Mouse (Mus musculus): ENCODE measurements around the gene Zfp579.

Zfp579 gene

GRCm38 (mm10) chr7:4996003-4996895 is at the start of gene Zfp579:
TSS of gene Zfp579 (minus strand) at chr7:4996158.
- POLR2A ChIA-PET: interaction anchor here in 3 of 4 experiments (0.6 to 6.5 kb wide), 29 partner anchors 8 to 1352 kb away, joined by 3 to 85 read pairs (median 4); partner anchors contain the start of genes Fiz1 (in 3 of the 3), Gm44973 (in 3 of the 3), Zfp524 (in 3 of the 3) and Cnot3 (in 1 of the 3)
- CTCF ChIA-PET: interaction anchor here (0.6 to 1.2 kb wide), 9 partner anchors 8 to 113 kb away, joined by 3 to 10 read pairs (median 3); partner anchors contain the start of gene Sbk2 (in 2 of the 4)

- ChIA-PET CTCF (no interaction called here), POLR2A (no interaction called here)
Observed at GRCm38 (mm10) chr7:5044981-5045380, 49.0 kb upstream of the Zfp579 start.

- ChIA-PET CTCF (interaction anchor here in 3 of 4 experiments (0.6 to 2.0 kb wide), 8 partner anchors 9 to 499 kb away, joined by 3 to 12 read pairs (median 4); partner anchors contain the start of gene Gm44973 (in 1 of the 3)), POLR2A (interaction anchor here in 3 of 4 experiments (0.6 to 2.8 kb wide), 42 partner anchors 8 to 512 kb away, joined by 3 to 105 read pairs (median 6); partner anchors contain the start of genes Zfp580 (in 3 of the 3), Ccdc106 (in 2 of the 3), Fiz1 (in 2 of the 3) and Gm44973 (in 2 of the 3))
Observed at GRCm38 (mm10) chr7:5038940-5039339, 43.0 kb upstream of the Zfp579 start.

GRCm38 (mm10) chr7:5038109-5038732 is 42.3 kb upstream of the Zfp579 start, which contains the start of gene Zfp784:
TSS of gene Zfp784 (minus strand) at chr7:5038446.
- POLR2A ChIA-PET: interaction anchor here (0.6 to 2.8 kb wide), 65 partner anchors 7 to 1345 kb away, joined by 3 to 105 read pairs (median 5); partner anchors contain the start of genes Fiz1 (in 3 of the 4), Gm44973 (in 3 of the 4), Rpl28 (in 3 of the 4) and Zfp524 (in 3 of the 4)
- CTCF ChIA-PET: interaction anchor here in 3 of 4 experiments (0.6 to 2.0 kb wide), 14 partner anchors 9 to 594 kb away, joined by 3 to 12 read pairs (median 3); partner anchors contain the start of genes Gm44973 (in 1 of the 3) and Zfp580 (in 1 of the 3)

GRCm38 (mm10) chr7:5037467-5037866 is 41.5 kb upstream of the Zfp579 start:
- POLR2A ChIA-PET: interaction anchor here (0.6 to 2.8 kb wide), 50 partner anchors 8 to 1345 kb away, joined by 3 to 105 read pairs (median 6); partner anchors contain the start of genes Fiz1 (in 3 of the 4), Gm44973 (in 3 of the 4), Rpl28 (in 3 of the 4) and Zfp524 (in 3 of the 4)
- CTCF ChIA-PET: interaction anchor here in 3 of 4 experiments (0.7 to 2.0 kb wide), 10 partner anchors 10 to 498 kb away, joined by 3 to 12 read pairs (median 3); partner anchors contain the start of genes Gm44973 (in 1 of the 3) and Zfp580 (in 1 of the 3)

GRCm38 (mm10) chr7:5037026-5037425 is 41.1 kb upstream of the Zfp579 start:
- ChIA-PET POLR2A (interaction anchor here in 2 of 4 experiments (1.3 to 2.8 kb wide), 13 partner anchors 8 to 284 kb away, joined by 3 to 105 read pairs (median 13); partner anchors contain the start of genes Fiz1 (in 2 of the 2), Gm44973 (in 2 of the 2), Zfp524 (in 2 of the 2) and Ccdc106 (in 1 of the 2)), CTCF (no interaction called here)

- POLR2A ChIA-PET: interaction anchor here in 2 of 4 experiments (0.6 to 1.1 kb wide), 2 partner anchors 15 to 336 kb away, joined by 3 read pairs; partner anchors contain the start of gene Zfp580 (in 1 of the 2)
- CTCF ChIA-PET: no interaction called here
Observed at GRCm38 (mm10) chr7:5036136-5036535, 40.2 kb upstream of the Zfp579 start.

- CTCF ChIA-PET: no interaction called here
- POLR2A ChIA-PET: interaction anchor here in 1 of 4 experiments (1.1 kb wide), 1 partner anchor 16 kb away, joined by 3 read pairs; the partner anchor contains the start of gene Zfp580
Observed at GRCm38 (mm10) chr7:5035628-5036027, 39.7 kb upstream of the Zfp579 start.

- POLR2A ChIA-PET: interaction anchor here in 2 of 4 experiments (0.6 to 14.4 kb wide), 8 partner anchors 13 to 31 kb away, joined by 3 to 280 read pairs (median 4); partner anchors contain the start of genes Ccdc106 (in 2 of the 2), Fiz1 (in 2 of the 2), Gm44973 (in 2 of the 2) and Zfp524 (in 2 of the 2)
- CTCF ChIA-PET: interaction anchor here in 2 of 4 experiments (0.8 to 1.1 kb wide), 2 partner anchors 13 to 27 kb away, joined by 3 to 5 read pairs; no protein-coding TSS in a partner anchor
Observed at GRCm38 (mm10) chr7:5033818-5034217, 37.9 kb upstream of the Zfp579 start, which contains the start of gene 4632433K11Rik. TSS of gene 4632433K11Rik (plus strand) at chr7:5034118.

- ChIA-PET CTCF (interaction anchor here (0.6 to 1.8 kb wide), 7 partner anchors 16 to 646 kb away, joined by 3 to 7 read pairs (median 4); partner anchors contain the start of genes Gm44973 (in 1 of the 4) and Zfp524 (in 1 of the 4)), POLR2A (interaction anchor here in 3 of 4 experiments (0.6 to 14.4 kb wide), 47 partner anchors 7 to 1386 kb away, joined by 3 to 280 read pairs (median 5); partner anchors contain the start of genes Fiz1 (in 3 of the 3), Gm44973 (in 3 of the 3), U2af2 (in 3 of the 3) and Zfp524 (in 3 of the 3))
Observed at GRCm38 (mm10) chr7:5031496-5031895, 35.5 kb upstream of the Zfp579 start.

- CTCF ChIA-PET: interaction anchor here in 3 of 4 experiments (0.5 to 1.8 kb wide), 8 partner anchors 15 to 645 kb away, joined by 3 to 7 read pairs (median 3); partner anchors contain the start of genes Zfp524 (in 2 of the 3), Fiz1 (in 1 of the 3) and Gm44973 (in 1 of the 3)
- POLR2A ChIA-PET: interaction anchor here (0.6 to 14.4 kb wide), 53 partner anchors 8 to 1386 kb away, joined by 3 to 280 read pairs (median 5); partner anchors contain the start of genes Fiz1 (in 3 of the 4), Gm44973 (in 3 of the 4), U2af2 (in 3 of the 4) and Zfp524 (in 3 of the 4)
Observed at GRCm38 (mm10) chr7:5030554-5031275, 34.8 kb upstream of the Zfp579 start.

GRCm38 (mm10) chr7:5029946-5030345 is 34.0 kb upstream of the Zfp579 start:
- ChIA-PET CTCF (interaction anchor here in 3 of 4 experiments (0.5 to 1.8 kb wide), 3 partner anchors 17 to 48 kb away, joined by 3 to 5 read pairs (median 4); no protein-coding TSS in a partner anchor), POLR2A (interaction anchor here in 3 of 4 experiments (0.6 to 14.4 kb wide), 18 partner anchors 8 to 337 kb away, joined by 3 to 280 read pairs (median 8); partner anchors contain the start of genes Fiz1 (in 3 of the 3), Gm44973 (in 3 of the 3), Zfp524 (in 3 of the 3) and Ccdc106 (in 2 of the 3))

- CTCF ChIA-PET: interaction anchor here in 2 of 4 experiments (0.6 to 1.8 kb wide), 2 partner anchors 18 to 48 kb away, joined by 4 to 5 read pairs; no protein-coding TSS in a partner anchor
- POLR2A ChIA-PET: interaction anchor here in 3 of 4 experiments (0.5 to 14.4 kb wide), 16 partner anchors 8 to 337 kb away, joined by 3 to 280 read pairs (median 9); partner anchors contain the start of genes Fiz1 (in 3 of the 3), Gm44973 (in 3 of the 3), Zfp524 (in 3 of the 3) and Ccdc106 (in 2 of the 3)
Observed at GRCm38 (mm10) chr7:5029543-5029942, 33.6 kb upstream of the Zfp579 start.

- POLR2A ChIA-PET: interaction anchor here in 3 of 4 experiments (0.6 to 16.6 kb wide), 23 partner anchors 6 to 576 kb away, joined by 3 to 280 read pairs (median 6); partner anchors contain the start of genes U2af2 (in 2 of the 3), Zfp784 (in 2 of the 3), 4632433K11Rik (in 1 of the 3) and Ccdc106 (in 1 of the 3)
Observed at GRCm38 (mm10) chr7:5021197-5021596, 25.2 kb upstream of the Zfp579 start.

GRCm38 (mm10) chr7:5020685-5021084 is 24.7 kb upstream of the Zfp579 start:
- ChIA-PET CTCF (interaction anchor here in 1 of 4 experiments (3.1 kb wide), 1 partner anchor 40 kb away, joined by 12 read pairs; no protein-coding TSS in a partner anchor), POLR2A (interaction anchor here in 3 of 4 experiments (0.6 to 16.6 kb wide), 28 partner anchors 5 to 575 kb away, joined by 3 to 280 read pairs (median 6); partner anchors contain the start of genes U2af2 (in 2 of the 3), Ube2s (in 2 of the 3), Zfp784 (in 2 of the 3) and 4632433K11Rik (in 1 of the 3))

More at GRCm38 (mm10) chr7:5021197-5021596, 25.2 kb upstream of the Zfp579 start:
- CTCF ChIA-PET: interaction anchor here in 1 of 4 experiments (0.6 to 3.1 kb wide), 2 partner anchors 11 to 40 kb away, joined by 4 to 12 read pairs; no protein-coding TSS in a partner anchor
